Mouse (Mus musculus): ENCODE measurements around the gene Olfr599. TPM values are rescaled to one million over a fixed set of nuclear protein-coding genes. Genes with fewer than 3 reads are reported as not detected.
"Not testable (repeated sequence)": the region's sequence is repeated elsewhere in the genome, so short reads cannot be mapped to it uniquely, and the experiment has no call there.

The Olfr599 gene
- polyA plus RNA-seq (2012; fragmentation: generic; extraction: Trizol) = not detected

DNA sequence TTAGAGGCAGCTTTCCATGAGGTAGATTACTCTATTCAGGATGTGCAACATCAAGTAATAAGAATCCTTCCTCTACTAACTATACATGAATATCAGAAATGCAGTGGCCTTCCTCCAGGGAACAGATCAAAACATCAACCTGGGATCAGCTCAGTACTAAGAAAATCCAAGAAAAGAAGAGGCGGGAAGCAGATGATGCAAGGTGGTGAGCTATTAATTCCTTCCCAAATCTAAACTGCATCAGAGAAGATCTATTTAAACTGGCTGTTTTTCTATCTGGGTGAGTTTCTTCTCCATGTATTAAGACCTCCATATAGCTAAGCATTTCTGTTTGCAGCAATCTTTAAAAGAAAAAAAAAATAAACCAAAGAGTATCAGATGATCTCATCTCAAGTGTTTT is at the start of gene Olfr599:
Gene Olfr599 (plus strand): TSS at position 301 of the 400 bp plus-strand sequence.
- no peak within 1 kb of the TSS for H3K4me2 ChIP-seq (ENCODE audit: low read depth)
- H3K79me2 ChIP-seq (ENCODE audit: control insufficient read depth, insufficient read depth) = no peaks in the 10 kb centered on the region
- H3K4me3 ChIP-seq = no peak within 1 kb of the TSS
- no peaks in the 10 kb centered on the region for H3K36me3 ChIP-seq (ENCODE audit: control insufficient read depth, insufficient read depth)
- no peak within 1 kb of the TSS for H3ac ChIP-seq (ENCODE audit: control insufficient read depth, insufficient read length)
- no peaks in the 10 kb centered on the region for H3K27me3 ChIP-seq (ENCODE audit: control insufficient read depth, insufficient read depth, insufficient read length)
- no peak for TF ChIP-seq SRF (IDR thresholded peaks at IDR 0.05; ENCODE audit: control insufficient read depth, insufficient read length, low read depth)

GRCm38 (mm10) chr7:103305348-103305747 is 30.4 kb upstream of the Olfr599 start, which contains the start of gene Olfr596:
TSS of gene Olfr596 (plus strand) at chr7:103305648.
- H3K4me2 ChIP-seq (ENCODE audit: low read depth); H3ac ChIP-seq (ENCODE audit: control insufficient read depth, insufficient read length); H3K79me2 ChIP-seq (ENCODE audit: control insufficient read depth, insufficient read depth); H3K4me3 ChIP-seq; H3K36me3 ChIP-seq (ENCODE audit: control insufficient read depth, insufficient read depth); H3K27me3 ChIP-seq (ENCODE audit: control insufficient read depth, insufficient read depth, insufficient read length): not testable (repeated sequence)

- not testable (repeated sequence) for H3K36me3 ChIP-seq (ENCODE audit: control insufficient read depth, insufficient read depth); H3K79me2 ChIP-seq (ENCODE audit: control insufficient read depth, insufficient read depth); H3ac ChIP-seq (ENCODE audit: control insufficient read depth, insufficient read length); H3K4me3 ChIP-seq; H3K27me3 ChIP-seq (ENCODE audit: control insufficient read depth, insufficient read depth, insufficient read length); H3K4me2 ChIP-seq (ENCODE audit: low read depth)
These were observed 19.7 kb upstream of the Olfr599 start, which contains the start of gene Olfr597 for GRCm38 (mm10) chr7:103316015-103316414. TSS of gene Olfr597 (plus strand) at chr7:103316315.

GRCm38 (mm10) chr7:103323268-103323667 is 12.4 kb upstream of the Olfr599 start, which contains the start of gene Olfr598:
TSS of gene Olfr598 (plus strand) at chr7:103323568.
- Histone ChIP-seq H3K4me2 (ENCODE audit: low read depth) (no peak within 1 kb of the TSS), H3K79me2 (ENCODE audit: control insufficient read depth, insufficient read depth) (no peaks in the 10 kb centered on the region), H3K4me3 (no peak within 1 kb of the TSS), H3ac (ENCODE audit: control insufficient read depth, insufficient read length) (no peak within 1 kb of the TSS), H3K36me3 (ENCODE audit: control insufficient read depth, insufficient read depth) (no peaks in the 10 kb centered on the region), H3K27me3 (ENCODE audit: control insufficient read depth, insufficient read depth, insufficient read length) (no peaks in the 10 kb centered on the region)
- no peak for TF ChIP-seq SRF (IDR thresholded peaks at IDR 0.05; ENCODE audit: control insufficient read depth, insufficient read length, low read depth)
- no peak for TF ChIP-seq E2F4 (IDR thresholded peaks at IDR 0.05; ENCODE audit: insufficient read depth)
- TF ChIP-seq REST (IDR thresholded peaks at IDR 0.05; ENCODE audit: insufficient read depth, insufficient read length) = no peak
- TF ChIP-seq MAX (IDR thresholded peaks at IDR 0.05; ENCODE audit: low read depth) = no peak
- no peak for TF ChIP-seq MYOD1 (IDR thresholded peaks at IDR 0.05; ENCODE audit: control insufficient read depth in 1 of 3, insufficient read length in 2 of 3, low read depth in 2 of 3)
- TF ChIP-seq MYOG (IDR thresholded peaks at IDR 0.05; ENCODE audit: control insufficient read depth in 1 of 3, insufficient read depth in 1 of 3, insufficient read length in 2 of 3, low read depth in 2 of 3) = no peak
- no peak for TF ChIP-seq USF1 (IDR thresholded peaks at IDR 0.05; ENCODE audit: low read depth)
- no peak for TF ChIP-seq POLR2A (IDR thresholded peaks at IDR 0.05; ENCODE audit: insufficient read length, low read depth)
- TF ChIP-seq TCF3 (IDR thresholded peaks at IDR 0.05; ENCODE audit: insufficient read length, low read depth) = no peak
- no peak for TF ChIP-seq POLR2AphosphoS2 (IDR thresholded peaks at IDR 0.05; ENCODE audit: insufficient read length, low read depth)

GRCm38 (mm10) chr7:103349569-103349968 is 13.9 kb downstream of the Olfr599 start, which contains the start of gene Olfr600:
TSS of gene Olfr600 (minus strand) at chr7:103349669.
- no peak within 1 kb of the TSS for H3ac ChIP-seq (ENCODE audit: control insufficient read depth, insufficient read length)
- H3K27me3 ChIP-seq (ENCODE audit: control insufficient read depth, insufficient read depth, insufficient read length) = no peaks in the 10 kb centered on the region
- TF ChIP-seq MYOD1 (IDR thresholded peaks at IDR 0.05; ENCODE audit: control insufficient read depth in 1 of 3, insufficient read length in 2 of 3, low read depth in 2 of 3) (no peak), SRF (IDR thresholded peaks at IDR 0.05; ENCODE audit: control insufficient read depth, insufficient read length, low read depth) (no peak), CEBPB (IDR thresholded peaks at IDR 0.05; ENCODE audit: insufficient read depth, poor library complexity, severe bottlenecking) (no peak), USF1 (IDR thresholded peaks at IDR 0.05; ENCODE audit: low read depth) (no peak), TCF12 (IDR thresholded peaks at IDR 0.05; ENCODE audit: insufficient read depth, poor library complexity, severe bottlenecking) (no peak), POLR2A (IDR thresholded peaks at IDR 0.05; ENCODE audit: insufficient read length, low read depth) (no peak), E2F4 (IDR thresholded peaks at IDR 0.05; ENCODE audit: insufficient read depth) (no peak), MYOG (IDR thresholded peaks at IDR 0.05; ENCODE audit: control insufficient read depth in 1 of 3, insufficient read depth in 1 of 3, insufficient read length in 2 of 3, low read depth in 2 of 3) (no peak), MAX (IDR thresholded peaks at IDR 0.05; ENCODE audit: low read depth) (no peak), POLR2AphosphoS2 (IDR thresholded peaks at IDR 0.05; ENCODE audit: insufficient read length, low read depth) (no peak), REST (IDR thresholded peaks at IDR 0.05; ENCODE audit: insufficient read depth, insufficient read length) (no peak)
- no peaks in the 10 kb centered on the region for H3K36me3 ChIP-seq (ENCODE audit: control insufficient read depth, insufficient read depth)
- no peak within 1 kb of the TSS for H3K4me2 ChIP-seq (ENCODE audit: low read depth)
- H3K79me2 ChIP-seq (ENCODE audit: control insufficient read depth, insufficient read depth) = no peaks in the 10 kb centered on the region
- no peak within 1 kb of the TSS for H3K4me3 ChIP-seq

GRCm38 (mm10) chr7:103362555-103362954 is 26.8 kb downstream of the Olfr599 start, which contains the start of gene Olfr601:
TSS of gene Olfr601 (minus strand) at chr7:103362655.
- no peak for TF ChIP-seq MAX (IDR thresholded peaks at IDR 0.05; ENCODE audit: low read depth)
- no peak for TF ChIP-seq REST (IDR thresholded peaks at IDR 0.05; ENCODE audit: insufficient read depth, insufficient read length)
- no peak for TF ChIP-seq MYOG (IDR thresholded peaks at IDR 0.05; ENCODE audit: control insufficient read depth in 1 of 3, insufficient read depth in 1 of 3, insufficient read length in 2 of 3, low read depth in 2 of 3)
- no peak for TF ChIP-seq SRF (IDR thresholded peaks at IDR 0.05; ENCODE audit: control insufficient read depth, insufficient read length, low read depth)
- H3K36me3 ChIP-seq (ENCODE audit: control insufficient read depth, insufficient read depth) = no peaks in the 10 kb centered on the region
- no peak within 1 kb of the TSS for H3K4me2 ChIP-seq (ENCODE audit: low read depth)
- no peak within 1 kb of the TSS for H3K4me3 ChIP-seq
- no peaks in the 10 kb centered on the region for H3K79me2 ChIP-seq (ENCODE audit: control insufficient read depth, insufficient read depth)
- no peak within 1 kb of the TSS for H3ac ChIP-seq (ENCODE audit: control insufficient read depth, insufficient read length)
- no peaks in the 10 kb centered on the region for H3K27me3 ChIP-seq (ENCODE audit: control insufficient read depth, insufficient read depth, insufficient read length)
